Mouse (Mus musculus) forebrain, embryonic 11.5 days (tissue): ENCODE data around the gene Mycbp2. TPM values are rescaled to one million over a fixed set of nuclear protein-coding genes. Genes with fewer than 3 reads are reported as not detected.

ENCODE experiments used
- ATAC-seq: fragments of 200-750 bp; cut with Nextera tagmentation; replicated peaks from 2 replicates; pipeline ENCODE4 v1.8.0; 2017; ENCODE audit warnings: moderate TSS enrichment; ENCODE audit not compliant: low FRiP score
- DNase-seq: peaks from one replicate; pipeline ENCODE4 v3.0.0-alpha.2; 2017; ENCODE audit warnings: low spot score
- H3K27ac ChIP-seq: fragments of 300-500 bp; sonication (generic); 2 replicates; pipeline ENCODE4 v1.5.1; 2014; ENCODE audit warnings: low read depth, low read length
- H3K27me3 ChIP-seq: fragments of 300-500 bp; sonication (generic); 2 replicates; pipeline ENCODE4 v1.6.1; 2014; ENCODE audit warnings: mild to moderate bottlenecking, low read length, mixed read lengths; ENCODE audit not compliant: control insufficient read depth, insufficient read depth
- H3K36me3 ChIP-seq: fragments of 300-500 bp; sonication (generic); 2 replicates; pipeline ENCODE4 v1.6.1; 2014; ENCODE audit warnings: mild to moderate bottlenecking, low read length, moderate library complexity, mixed read lengths; ENCODE audit not compliant: control insufficient read depth, insufficient read depth
- H3K4me1 ChIP-seq: fragments of 300-500 bp; sonication (generic); replicated peaks from 2 replicates; pipeline ENCODE4 v1.6.1; 2014; ENCODE audit warnings: low read length, mixed read lengths; ENCODE audit not compliant: control insufficient read depth, insufficient read depth
- H3K4me2 ChIP-seq: fragments of 300-500 bp; sonication (generic); 2 replicates; pipeline ENCODE4 v1.6.1; 2014; ENCODE audit warnings: low read depth, mild to moderate bottlenecking, low read length, moderate library complexity, mixed read lengths; ENCODE audit not compliant: severe bottlenecking
- H3K4me3 ChIP-seq: fragments of 300-500 bp; sonication (generic); 2 replicates; pipeline ENCODE4 v1.5.1; 2014; ENCODE audit warnings: low read depth, low read length
- H3K9ac ChIP-seq: fragments of 300-500 bp; sonication (generic); 2 replicates; pipeline ENCODE4 v1.6.1; 2014; ENCODE audit warnings: low read length
- H3K9me3 ChIP-seq: fragments of 300-500 bp; sonication (generic); 2 replicates; pipeline ENCODE4 v1.6.1; 2016; ENCODE audit warnings: low read length, mixed read lengths; ENCODE audit not compliant: control insufficient read depth
- WGBS: fragments of 180-500 bp; shearing (Covaris S2); extraction: QIAGEN DNeasy Blood & Tissue Kit; methylation state at CpG from one replicate; pipeline ENCODE4 v1.1.7; 2014; 5-methylcytosine and 5-hydroxymethylcytosine counted together
- polyA plus RNA-seq: library from polyadenylated mRNA; unstranded; fragments of >200 nt; fragmentation: Nextera tagmentation; extraction: Ambion mirVana; gene quantifications from 2 replicates; pipeline ENCODE4 v1.2.1, GENCODE M21; 2014

The Mycbp2 gene
- polyA plus RNA-seq, 1 experiment from 2014 or later, result 29.1 TPM

GRCm38 (mm10) chr14:103296227-103296626 is 50.4 kb downstream of the Mycbp2 start:
- no peaks in the 10 kb centered on the region for H3K9me3 ChIP-seq
- H3K9ac ChIP-seq, result no peak overlapping the region
- no peak overlapping the region for H3K27ac ChIP-seq
- H3K36me3 ChIP-seq, result no peaks in the 10 kb centered on the region; the same call in 1 of the 2 replicates
- no peak overlapping the region for H3K4me3 ChIP-seq
- WGBS, result 93% methylated on average over 2 of the region's 2 CpGs
- DNase-seq, result no peak
- ATAC-seq, result no peak
- no peaks in the 10 kb centered on the region for H3K27me3 ChIP-seq
- no peaks in the 10 kb centered on the region for H3K4me1 ChIP-seq
- no peak overlapping the region for H3K4me2 ChIP-seq

- no peaks in the 10 kb centered on the region; the same call in 1 of the 2 replicates for H3K36me3 ChIP-seq
- no peak for DNase-seq
- no peaks in the 10 kb centered on the region for H3K27me3 ChIP-seq
- no peak overlapping the region for H3K27ac ChIP-seq
- ATAC-seq, result no peak
- H3K9ac ChIP-seq, result no peak overlapping the region
- no peaks in the 10 kb centered on the region for H3K9me3 ChIP-seq
- H3K4me2 ChIP-seq, result no peak overlapping the region
- no peak overlapping the region for H3K4me3 ChIP-seq
- H3K4me1 ChIP-seq, result no peaks in the 10 kb centered on the region
- 91% methylated on average over 2 of the region's 2 CpGs for WGBS
Observed at GRCm38 (mm10) chr14:103286650-103287049, 60.0 kb downstream of the Mycbp2 start.

- Histone ChIP-seq H3K9me3 (no peaks in the 10 kb centered on the region), H3K4me1 (no peaks in the 10 kb centered on the region), H3K36me3 (no peaks in the 10 kb centered on the region), H3K4me2 (no peak overlapping the region), H3K27me3 (no peaks in the 10 kb centered on the region), H3K27ac (no peak overlapping the region), H3K9ac (no peak overlapping the region), H3K4me3 (no peak overlapping the region)
- no peak for ATAC-seq
- WGBS, result 88% methylated on average over 4 of the region's 4 CpGs
- DNase-seq, result no peak
Observed at GRCm38 (mm10) chr14:103276667-103277066, 69.9 kb downstream of the Mycbp2 start.

GRCm38 (mm10) chr14:103260437-103260836 is 86.2 kb downstream of the Mycbp2 start:
- H3K27ac ChIP-seq, result no peak overlapping the region
- no peaks in the 10 kb centered on the region for H3K9me3 ChIP-seq
- no peak for ATAC-seq
- 99% methylated on average over 2 of the region's 2 CpGs for WGBS
- H3K36me3 ChIP-seq, result no peaks in the 10 kb centered on the region
- no peak overlapping the region for H3K4me2 ChIP-seq
- H3K9ac ChIP-seq, result no peak overlapping the region
- no peaks in the 10 kb centered on the region for H3K4me1 ChIP-seq
- DNase-seq, result no peak
- no peaks in the 10 kb centered on the region for H3K27me3 ChIP-seq
- H3K4me3 ChIP-seq, result no peak overlapping the region

GRCm38 (mm10) chr14:103258745-103259144 is 87.9 kb downstream of the Mycbp2 start:
- no peak for DNase-seq
- Histone ChIP-seq H3K27ac (no peak overlapping the region), H3K4me2 (no peak overlapping the region), H3K9me3 (no peaks in the 10 kb centered on the region), H3K27me3 (no peaks in the 10 kb centered on the region), H3K36me3 (no peaks in the 10 kb centered on the region), H3K4me3 (no peak overlapping the region), H3K4me1 (no peaks in the 10 kb centered on the region), H3K9ac (no peak overlapping the region)
- 90% methylated on average over 2 of the region's 2 CpGs for WGBS
- no peak for ATAC-seq

- Histone ChIP-seq H3K27me3 (no peaks in the 10 kb centered on the region), H3K36me3 (no peaks in the 10 kb centered on the region), H3K9me3 (no peaks in the 10 kb centered on the region), H3K4me1 (no peaks in the 10 kb centered on the region), H3K4me3 (no peak overlapping the region), H3K9ac (no peak overlapping the region), H3K27ac (no peak overlapping the region), H3K4me2 (no peak overlapping the region)
- 95% methylated on average over 7 of the region's 7 CpGs for WGBS
- DNase-seq (no peak), ATAC-seq (no peak)
Observed at GRCm38 (mm10) chr14:103256866-103257265, 89.7 kb downstream of the Mycbp2 start.

- ATAC-seq (no peak), DNase-seq (no peak)
- H3K9me3 ChIP-seq, result no peaks in the 10 kb centered on the region
- H3K4me3 ChIP-seq, result no peak overlapping the region
- no peak overlapping the region for H3K27ac ChIP-seq
- no peaks in the 10 kb centered on the region for H3K4me1 ChIP-seq
- no peak overlapping the region for H3K9ac ChIP-seq
- no peak overlapping the region for H3K4me2 ChIP-seq
- WGBS, result 89% methylated on average over 2 of the region's 2 CpGs
- H3K36me3 ChIP-seq, result no peaks in the 10 kb centered on the region
- no peaks in the 10 kb centered on the region for H3K27me3 ChIP-seq
Observed at GRCm38 (mm10) chr14:103254311-103254710, 92.3 kb downstream of the Mycbp2 start.

GRCm38 (mm10) chr14:103242020-103242419 is 104.6 kb downstream of the Mycbp2 start:
- Histone ChIP-seq H3K27ac (no peak overlapping the region), H3K4me2 (no peak overlapping the region), H3K9ac (no peak overlapping the region), H3K4me1 (no peaks in the 10 kb centered on the region), H3K36me3 (no peaks in the 10 kb centered on the region; the same call in 1 of the 2 replicates), H3K27me3 (no peaks in the 10 kb centered on the region), H3K9me3 (no peaks in the 10 kb centered on the region), H3K4me3 (no peak overlapping the region)
- DNase-seq (no peak), ATAC-seq (no peak)
- 95% methylated on average over 6 of the region's 6 CpGs for WGBS

- H3K36me3 ChIP-seq, result no peaks in the 10 kb centered on the region
- no peak for ATAC-seq
- no peak overlapping the region for H3K9ac ChIP-seq
- H3K4me3 ChIP-seq, result no peak overlapping the region
- H3K4me1 ChIP-seq, result no peaks in the 10 kb centered on the region
- H3K4me2 ChIP-seq, result no peak overlapping the region
- no peaks in the 10 kb centered on the region for H3K9me3 ChIP-seq
- DNase-seq, result no peak
- 95% methylated on average over 6 of the region's 6 CpGs for WGBS
- H3K27me3 ChIP-seq, result no peaks in the 10 kb centered on the region
- H3K27ac ChIP-seq, result no peak overlapping the region
Observed at GRCm38 (mm10) chr14:103234770-103235169, 111.8 kb downstream of the Mycbp2 start.
